Mouse (Mus musculus) heart, adult 2 months (tissue): Measurements from ENCODE around the gene Elmo1.

Experiments
- CTCF ChIP-seq: fragments of 200-600 bp; IDR thresholded peaks from 2 replicates; pipeline ENCODE4 v1.8.1; 2022; ENCODE audit warnings: antibody characterized with exemption, mild to moderate bottlenecking, moderate library complexity
- EP300 ChIP-seq: fragments of 200-500 bp; IDR thresholded peaks from 2 replicates; pipeline ENCODE4 v1.6.1; 2011; ENCODE audit warnings: low read depth, low read length, control low read depth; ENCODE audit not compliant: insufficient read depth

GRCm38 (mm10) chr13:20094916-20095700 lies 4.7 kb downstream of the Elmo1 start:
- TF ChIP-seq CTCF, result no peak
- no peak for TF ChIP-seq EP300
